Mouse (Mus musculus) splenic B cell, adult 2 months (primary cell): Measurements from ENCODE around the gene Tmem108.

Source experiments
- DNase-seq: peaks from one replicate; pipeline ENCODE4 v3.0.0-alpha.2; 2011; ENCODE audit warnings: low read depth, low spot score
- H3K27me3 ChIP-seq: 2 replicates; pipeline ENCODE4 v1.6.1; 2012; ENCODE audit warnings: mild to moderate bottlenecking, low read length, moderate library complexity, mixed read lengths; ENCODE audit not compliant: control insufficient read depth, poor library complexity, insufficient read depth, severe bottlenecking
- H3K36me3 ChIP-seq: 2 replicates; pipeline ENCODE4 v1.6.1; 2012; ENCODE audit warnings: mild to moderate bottlenecking, low read length, moderate library complexity, mixed read lengths; ENCODE audit not compliant: control insufficient read depth, poor library complexity, insufficient read depth, severe bottlenecking

Tmem108 gene

GRCm38 (mm10) chr9:103761647-103762084 is at the start of gene Tmem108:
Gene Tmem108 (minus strand): TSS chr9:103761837.
- Histone ChIP-seq H3K27me3 (no peaks in the 10 kb centered on the region), H3K36me3 (no peaks in the 10 kb centered on the region)
- peak; percentile 91 for DNase-seq

- Histone ChIP-seq H3K27me3 (no peaks in the 10 kb centered on the region), H3K36me3 (no peaks in the 10 kb centered on the region)
- DNase-seq: no peak
These were observed 27.4 kb upstream of the Tmem108 start for GRCm38 (mm10) chr9:103789029-103789428.

DNA sequence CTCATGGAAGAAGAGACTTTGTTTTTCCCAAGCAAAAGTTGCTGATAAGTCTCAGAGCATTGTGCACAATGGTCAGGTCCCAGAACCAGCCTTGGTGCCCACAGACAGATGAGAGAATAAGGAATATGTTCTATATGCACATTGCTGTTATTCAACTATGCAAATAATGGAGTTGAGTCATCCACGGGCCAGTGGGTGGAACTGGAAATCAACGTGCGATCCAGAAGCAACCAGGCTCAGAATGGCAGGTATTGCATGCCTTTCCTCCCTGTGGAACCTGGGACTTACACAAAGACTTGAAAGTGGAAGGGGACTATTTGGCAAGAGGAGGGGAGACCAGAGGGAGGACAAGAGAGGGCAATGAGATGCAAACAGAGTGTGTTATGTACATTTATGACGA is 22.5 kb upstream of the Tmem108 start:
- no peak for DNase-seq
- H3K27me3 ChIP-seq: no peaks in the 10 kb centered on the region
- no peaks in the 10 kb centered on the region for H3K36me3 ChIP-seq

DNA sequence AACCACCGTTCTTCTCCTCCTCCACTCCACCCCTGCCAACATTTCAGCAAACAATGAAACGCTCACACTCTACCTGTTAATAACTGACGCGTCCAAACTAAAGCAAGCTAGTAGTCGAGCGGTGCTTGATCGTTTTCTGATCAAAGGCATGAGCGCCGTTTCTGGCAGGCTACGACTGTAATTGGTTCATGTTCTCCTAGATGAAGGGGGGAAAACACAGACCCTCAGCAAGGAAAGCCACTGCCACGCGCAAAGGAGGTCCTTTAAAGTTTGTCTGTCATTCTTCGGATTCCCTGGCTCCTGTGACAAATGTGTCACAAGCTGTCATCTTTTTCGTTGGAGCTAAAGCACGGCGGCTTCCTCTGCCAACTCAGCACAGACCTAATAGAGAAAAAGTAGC is 21.6 kb upstream of the Tmem108 start:
- no peaks in the 10 kb centered on the region for H3K27me3 ChIP-seq
- DNase-seq: no peak

DNA sequence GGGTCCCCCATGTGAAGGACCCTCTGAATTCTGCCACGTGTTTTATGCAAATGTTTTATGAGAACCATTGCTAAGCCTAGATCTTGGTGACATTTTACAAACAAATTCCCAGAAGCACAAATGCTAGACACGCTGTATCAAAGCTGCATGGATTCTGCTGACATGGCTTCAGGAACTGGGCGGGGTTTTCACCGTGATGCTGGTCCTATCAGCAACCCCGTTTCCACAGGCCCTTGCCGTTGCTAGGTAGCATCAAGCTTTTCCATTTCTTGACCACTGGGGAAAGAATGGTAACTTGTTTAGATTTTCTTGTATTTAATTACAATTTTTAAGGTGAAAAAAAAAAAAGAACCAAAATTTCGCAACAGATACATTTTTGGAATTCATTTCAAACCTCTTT is 20.7 kb upstream of the Tmem108 start:
- Histone ChIP-seq H3K27me3 (no peaks in the 10 kb centered on the region), H3K36me3 (no peaks in the 10 kb centered on the region)
- DNase-seq: no peak

More for the DNA sequence above, 21.6 kb upstream of the Tmem108 start:
- no peaks in the 10 kb centered on the region for H3K36me3 ChIP-seq

DNA sequence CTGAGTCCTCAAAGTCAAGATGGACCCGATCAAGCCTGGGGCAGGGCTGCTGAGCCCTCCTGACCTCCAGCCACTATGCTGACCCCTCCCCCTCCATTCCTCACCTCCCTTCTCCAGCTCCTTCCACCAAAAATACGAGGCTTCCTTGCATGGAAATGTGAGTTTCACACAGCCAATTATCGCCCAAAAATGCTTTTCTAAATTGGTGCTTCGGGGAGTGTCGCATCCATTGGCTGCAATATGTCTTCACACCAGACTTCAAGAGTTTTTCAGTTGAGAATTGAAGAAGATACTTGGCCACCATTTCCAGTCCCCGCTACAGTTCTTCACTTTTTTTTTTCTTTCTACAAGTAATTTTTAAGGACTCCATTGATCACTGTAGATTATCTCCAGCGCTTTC is 19.8 kb upstream of the Tmem108 start:
- no peaks in the 10 kb centered on the region for H3K27me3 ChIP-seq
- DNase-seq: no peak

GRCm38 (mm10) chr9:103780598-103780997 is 19.0 kb upstream of the Tmem108 start:
- no peaks in the 10 kb centered on the region for H3K27me3 ChIP-seq
- no peak for DNase-seq
- H3K36me3 ChIP-seq: no peaks in the 10 kb centered on the region

More for the DNA sequence above, 19.8 kb upstream of the Tmem108 start:
- H3K36me3 ChIP-seq: no peaks in the 10 kb centered on the region

DNA sequence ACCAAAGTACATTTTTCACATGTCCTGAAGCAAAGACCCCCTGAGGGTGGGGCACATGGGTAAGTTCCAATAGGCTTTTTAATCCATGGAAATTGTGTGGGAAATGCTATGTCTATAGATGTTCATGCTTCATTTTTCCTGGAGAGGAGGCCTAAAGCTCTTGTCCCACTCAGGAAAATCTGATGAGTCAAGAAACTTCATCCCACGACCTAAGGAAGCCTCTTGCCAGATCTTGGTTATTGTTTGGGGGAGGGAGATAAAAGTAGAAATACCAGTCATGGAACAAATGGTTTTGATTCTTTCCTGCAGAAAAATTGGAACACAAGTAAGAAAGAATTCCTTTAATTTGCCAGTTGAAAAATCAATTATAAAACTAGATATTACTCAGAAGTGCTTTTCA is 16.5 kb upstream of the Tmem108 start:
- DNase-seq: no peak
- no peaks in the 10 kb centered on the region for H3K27me3 ChIP-seq
- no peaks in the 10 kb centered on the region for H3K36me3 ChIP-seq

DNA sequence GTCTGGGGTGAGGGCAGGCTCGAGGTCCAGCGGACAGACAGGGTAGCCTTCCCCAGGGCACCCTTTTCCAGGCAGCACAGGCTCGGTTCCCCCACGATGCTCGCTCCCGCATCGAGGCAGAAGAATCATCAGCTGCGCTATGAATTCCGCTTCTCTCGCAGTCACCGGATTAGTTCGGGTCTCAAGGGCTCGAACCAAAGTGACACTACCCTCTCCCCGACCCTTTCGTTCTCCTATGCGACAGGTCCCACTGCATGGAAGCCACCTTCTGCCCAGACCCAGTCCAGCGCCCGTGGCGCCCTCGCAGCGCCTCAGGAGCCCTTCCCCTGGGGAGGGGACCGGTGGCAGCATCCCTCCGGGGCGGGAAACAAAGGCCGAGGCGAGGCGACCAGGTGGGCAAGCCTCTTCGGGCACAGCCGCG is 476 bp downstream of the Tmem108 start:
- Histone ChIP-seq H3K27me3 (no peaks in the 10 kb centered on the region), H3K36me3 (no peaks in the 10 kb centered on the region)
- peak; percentile 43 for DNase-seq

- peak; percentile 17 for DNase-seq
- H3K27me3 ChIP-seq: no peaks in the 10 kb centered on the region
These were observed 1.3 kb downstream of the Tmem108 start for GRCm38 (mm10) chr9:103760356-103760755.

DNA sequence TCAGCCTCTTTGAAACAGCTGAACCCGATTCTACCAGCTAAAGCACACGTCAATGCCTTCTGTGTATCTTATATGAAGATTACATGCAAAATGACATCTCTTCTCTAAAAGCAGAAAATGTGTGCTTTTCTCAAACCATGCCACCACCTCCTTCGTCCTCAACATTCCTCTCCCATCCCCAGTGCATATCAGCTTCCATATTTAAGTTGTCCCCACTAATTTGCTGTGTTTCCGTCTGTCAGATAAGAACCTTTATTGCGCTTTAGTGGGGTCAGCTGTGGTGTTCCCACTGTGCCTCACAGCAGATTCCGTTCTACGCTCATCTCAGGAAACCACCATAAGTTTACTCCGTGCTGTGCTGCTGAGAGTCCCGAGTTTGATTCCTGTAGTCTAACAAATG is 1.8 kb downstream of the Tmem108 start:
- H3K27me3 ChIP-seq: no peaks in the 10 kb centered on the region
- no peak for DNase-seq
- no peaks in the 10 kb centered on the region for H3K36me3 ChIP-seq

More at GRCm38 (mm10) chr9:103760356-103760755, 1.3 kb downstream of the Tmem108 start:
- no peaks in the 10 kb centered on the region for H3K36me3 ChIP-seq

- H3K27me3 ChIP-seq: no peaks in the 10 kb centered on the region
- DNase-seq: peak; percentile 89
These were observed 2.5 kb downstream of the Tmem108 start for GRCm38 (mm10) chr9:103758930-103759695.

GRCm38 (mm10) chr9:103758246-103758645 is 3.4 kb downstream of the Tmem108 start:
- no peaks in the 10 kb centered on the region for H3K36me3 ChIP-seq

More at GRCm38 (mm10) chr9:103758930-103759695, 2.5 kb downstream of the Tmem108 start:
- H3K36me3 ChIP-seq: no peaks in the 10 kb centered on the region

GRCm38 (mm10) chr9:103752618-103753017 is 9.0 kb downstream of the Tmem108 start:
- DNase-seq: no peak
- Histone ChIP-seq H3K36me3 (no peaks in the 10 kb centered on the region), H3K27me3 (no peaks in the 10 kb centered on the region)

More at GRCm38 (mm10) chr9:103758246-103758645, 3.4 kb downstream of the Tmem108 start:
- H3K27me3 ChIP-seq: no peaks in the 10 kb centered on the region
- DNase-seq: no peak

GRCm38 (mm10) chr9:103751568-103751967 is 10.1 kb downstream of the Tmem108 start:
- no peak for DNase-seq
- H3K36me3 ChIP-seq: no peaks in the 10 kb centered on the region
- no peaks in the 10 kb centered on the region for H3K27me3 ChIP-seq
